Mouse (Mus musculus): ENCODE results near the gene Elovl7.

DNA sequence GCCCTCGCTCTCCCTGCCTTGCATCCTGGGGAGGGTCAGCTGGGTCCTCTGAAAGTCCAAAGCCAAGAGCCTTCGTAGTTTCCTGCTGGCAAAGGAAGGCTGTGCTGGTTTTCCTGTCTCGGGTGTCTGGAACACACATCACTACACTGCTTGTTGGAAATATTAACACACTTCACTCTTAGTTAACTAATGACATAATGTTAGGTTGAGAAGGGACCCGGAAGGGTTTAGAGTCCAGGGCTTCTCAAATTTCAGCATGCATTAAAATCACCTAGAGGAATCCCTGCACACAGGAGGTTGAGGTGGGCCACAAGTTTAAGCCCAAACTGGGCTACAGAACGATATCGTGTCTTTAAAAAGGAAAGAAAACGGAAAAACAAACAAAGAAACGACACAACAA, 58.1 kb downstream of the Elovl7 start:
- no peak for TF ChIP-seq CTCF (IDR thresholded peaks at IDR 0.05; ENCODE audit: control insufficient read depth, insufficient read depth, insufficient replicate concordance, low read depth, low read length)
- TF ChIP-seq POLR2A (IDR thresholded peaks at IDR 0.05; ENCODE audit: control insufficient read depth, low read depth, low read length), result no peak

Data from testis, adult 2 months (tissue).